Mouse (Mus musculus): ENCODE results near the gene Apbb2. TPM values are rescaled to one million over a fixed set of nuclear protein-coding genes. Genes with fewer than 3 reads are reported as not detected.

The Apbb2 gene
- polyA plus RNA-seq, 1 experiment = 22.6 TPM

DNA sequence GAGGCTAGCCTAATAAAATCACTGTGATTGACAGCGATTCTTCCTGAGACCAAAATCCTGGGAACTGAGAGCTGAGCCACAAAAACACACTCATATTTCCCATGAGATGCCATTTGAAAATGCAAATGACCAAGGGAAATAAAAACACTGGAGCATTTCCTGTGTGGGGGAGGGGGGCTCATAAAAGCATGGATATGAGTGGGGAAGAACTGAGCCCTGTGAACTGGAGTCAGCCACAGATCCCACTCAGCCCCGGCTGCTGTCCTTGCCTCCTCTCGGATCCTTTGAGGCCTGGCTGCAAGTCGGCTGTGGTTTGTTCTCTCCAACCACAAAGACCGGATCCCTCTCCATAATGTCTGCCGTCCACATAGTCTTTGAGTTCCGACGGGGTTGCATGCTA is 91.5 kb downstream of the Apbb2 start:
- H3K4me3 ChIP-seq (ENCODE audit: insufficient read depth, poor library complexity, severe bottlenecking) = no peak overlapping the region
- H3K36me3 ChIP-seq (ENCODE audit: control insufficient read depth, insufficient read depth) = peaks cover 15% of the 10 kb centered on the region
- peaks cover 82% of the 10 kb centered on the region for H3K79me2 ChIP-seq (ENCODE audit: control insufficient read depth, insufficient read depth)
- no peaks in the 10 kb centered on the region for H3K27me3 ChIP-seq (ENCODE audit: control insufficient read depth, insufficient read depth, insufficient read length)
- H3K79me3 ChIP-seq (ENCODE audit: low read depth) = peaks cover 51% of the 10 kb centered on the region
- H3ac ChIP-seq (ENCODE audit: control insufficient read depth, insufficient read length, low read depth) = no peak overlapping the region
- TF ChIP-seq MYOG (IDR thresholded peaks at IDR 0.05; ENCODE audit: control insufficient read depth, extremely low read depth, insufficient read length) (no peak), MAX (IDR thresholded peaks at IDR 0.05) (peak; percentile 35), MYOD1 (IDR thresholded peaks at IDR 0.05; ENCODE audit: control insufficient read depth, insufficient read length, low read depth) (peak; percentile 36)

DNA sequence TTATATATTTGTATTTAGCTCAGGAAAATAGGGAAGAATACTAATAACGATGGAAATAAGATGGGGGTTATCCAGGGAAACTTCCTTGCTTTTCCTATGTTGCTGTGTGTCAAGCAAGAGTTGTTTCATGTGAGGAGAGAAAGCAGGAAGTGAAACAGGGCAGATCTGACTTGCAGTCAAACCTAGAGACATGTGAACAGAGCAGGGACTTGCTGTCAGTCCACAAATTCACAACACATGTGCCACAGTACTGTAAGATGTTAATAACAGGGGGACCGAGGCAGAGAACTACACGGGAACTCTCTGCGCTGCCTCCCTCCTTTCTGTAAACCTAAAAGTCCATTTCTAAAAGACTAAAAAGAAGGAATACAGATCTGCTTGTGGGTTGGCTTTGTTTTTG is 93.6 kb downstream of the Apbb2 start:
- H3K79me2 ChIP-seq (ENCODE audit: control insufficient read depth, insufficient read depth) = peaks cover 82% of the 10 kb centered on the region
- no peaks in the 10 kb centered on the region for H3K27me3 ChIP-seq (ENCODE audit: control insufficient read depth, insufficient read depth, insufficient read length)
- TF ChIP-seq MYOD1 (IDR thresholded peaks at IDR 0.05; ENCODE audit: control insufficient read depth, insufficient read length, low read depth) = no peak
- H3ac ChIP-seq (ENCODE audit: control insufficient read depth, insufficient read length, low read depth) = no peak overlapping the region
- peaks cover 52% of the 10 kb centered on the region for H3K79me3 ChIP-seq (ENCODE audit: low read depth)
- H3K36me3 ChIP-seq (ENCODE audit: control insufficient read depth, insufficient read depth) = peaks cover 7% of the 10 kb centered on the region
- no peak overlapping the region for H3K4me3 ChIP-seq (ENCODE audit: insufficient read depth, poor library complexity, severe bottlenecking)

DNA sequence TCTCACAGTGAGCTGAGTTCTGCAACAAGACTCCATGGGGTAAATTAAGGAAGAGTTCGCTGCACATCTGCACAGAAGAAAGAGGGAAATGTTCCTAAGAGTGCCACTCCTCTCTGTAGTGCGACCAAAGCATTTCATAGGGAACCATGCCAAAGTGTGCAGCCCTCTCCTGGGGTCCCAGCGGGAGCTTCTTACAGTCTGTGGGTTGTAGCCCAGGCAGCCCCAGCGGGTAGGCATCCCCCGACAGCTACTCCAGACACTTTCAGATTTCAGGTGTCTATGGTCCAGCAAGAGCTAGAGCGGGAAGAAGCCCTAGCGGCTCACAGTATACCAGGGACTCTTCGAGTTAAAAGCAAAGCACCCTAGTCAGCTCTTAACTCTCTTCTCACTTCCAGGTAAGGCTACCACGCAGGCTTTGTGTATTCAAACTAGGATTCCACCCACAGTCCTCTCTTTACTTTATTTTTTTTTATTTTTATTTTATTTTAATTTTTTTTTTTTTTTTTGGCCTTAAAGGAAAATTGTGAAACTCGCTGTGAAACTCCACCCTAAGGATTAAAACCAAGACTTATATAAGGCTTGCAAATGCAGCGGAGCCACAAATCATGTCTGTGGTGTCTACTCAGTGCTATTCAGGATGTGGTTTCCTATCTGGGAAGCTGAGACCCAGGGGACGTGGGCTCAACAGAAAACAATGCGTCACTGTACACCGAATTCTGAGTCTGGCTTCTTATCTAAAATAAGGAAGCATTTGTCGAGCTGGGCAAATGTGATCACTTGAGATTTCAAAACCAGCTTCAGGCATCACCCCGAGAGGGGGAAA is 94.7 kb downstream of the Apbb2 start:
- Histone ChIP-seq H3ac (ENCODE audit: control insufficient read depth, insufficient read length, low read depth) (peak overlapping the region; percentile 69), H3K36me3 (ENCODE audit: control insufficient read depth, insufficient read depth) (peaks cover 10% of the 10 kb centered on the region), H3K79me2 (ENCODE audit: control insufficient read depth, insufficient read depth) (peaks cover 82% of the 10 kb centered on the region), H3K4me3 (ENCODE audit: insufficient read depth, poor library complexity, severe bottlenecking) (no peak overlapping the region), H3K79me3 (ENCODE audit: low read depth) (peaks cover 49% of the 10 kb centered on the region), H3K27me3 (ENCODE audit: control insufficient read depth, insufficient read depth, insufficient read length) (no peaks in the 10 kb centered on the region)
- TF ChIP-seq FOSL1 (IDR thresholded peaks at IDR 0.05; ENCODE audit: insufficient read depth, low read length, poor library complexity, severe bottlenecking) (peak; percentile 30), MYOG (IDR thresholded peaks at IDR 0.05; ENCODE audit: control insufficient read depth, extremely low read depth, insufficient read length) (no peak), MYOD1 (IDR thresholded peaks at IDR 0.05; ENCODE audit: control insufficient read depth, insufficient read length, low read depth) (peak; percentile 48), MAX (IDR thresholded peaks at IDR 0.05) (no peak), CEBPB (IDR thresholded peaks at IDR 0.05; ENCODE audit: low read depth) (peak; percentile 74), CTCF (IDR thresholded peaks at IDR 0.05; ENCODE audit: control insufficient read depth, insufficient read depth, insufficient read length) (no peak), USF1 (IDR thresholded peaks at IDR 0.05; ENCODE audit: low read depth) (no peak)

DNA sequence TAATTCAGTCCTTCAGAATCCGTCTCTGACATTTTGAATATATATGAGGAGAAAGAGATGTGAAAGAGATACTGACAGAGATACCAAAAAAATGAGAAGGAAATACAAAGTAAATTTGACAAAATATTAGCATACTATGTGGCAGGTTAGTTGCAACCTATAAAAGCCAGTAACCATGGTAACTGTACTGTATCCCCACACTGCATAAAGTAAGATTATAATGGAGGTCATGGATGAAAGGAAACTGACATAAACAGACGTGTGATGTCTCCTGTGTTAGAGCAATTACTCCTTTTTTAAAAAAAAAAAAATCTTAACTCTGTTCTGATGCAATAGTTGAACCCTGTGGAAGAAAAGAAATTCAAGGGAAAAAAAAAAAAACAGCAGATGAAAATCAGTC is 97.3 kb downstream of the Apbb2 start:
- peaks cover 16% of the 10 kb centered on the region for H3K36me3 ChIP-seq (ENCODE audit: control insufficient read depth, insufficient read depth)
- no peak overlapping the region for H3K4me3 ChIP-seq (ENCODE audit: insufficient read depth, poor library complexity, severe bottlenecking)
- no peak overlapping the region for H3ac ChIP-seq (ENCODE audit: control insufficient read depth, insufficient read length, low read depth)
- H3K27me3 ChIP-seq (ENCODE audit: control insufficient read depth, insufficient read depth, insufficient read length) = no peaks in the 10 kb centered on the region
- H3K79me3 ChIP-seq (ENCODE audit: low read depth) = peaks cover 59% of the 10 kb centered on the region
- TF ChIP-seq FOSL1 (IDR thresholded peaks at IDR 0.05; ENCODE audit: insufficient read depth, low read length, poor library complexity, severe bottlenecking) (no peak), CEBPB (IDR thresholded peaks at IDR 0.05; ENCODE audit: low read depth) (no peak), MAX (IDR thresholded peaks at IDR 0.05) (no peak), MYOD1 (IDR thresholded peaks at IDR 0.05; ENCODE audit: control insufficient read depth, insufficient read length, low read depth) (no peak), CTCF (IDR thresholded peaks at IDR 0.05; ENCODE audit: control insufficient read depth, insufficient read depth, insufficient read length) (no peak)
- H3K79me2 ChIP-seq (ENCODE audit: control insufficient read depth, insufficient read depth) = peaks cover 90% of the 10 kb centered on the region

DNA sequence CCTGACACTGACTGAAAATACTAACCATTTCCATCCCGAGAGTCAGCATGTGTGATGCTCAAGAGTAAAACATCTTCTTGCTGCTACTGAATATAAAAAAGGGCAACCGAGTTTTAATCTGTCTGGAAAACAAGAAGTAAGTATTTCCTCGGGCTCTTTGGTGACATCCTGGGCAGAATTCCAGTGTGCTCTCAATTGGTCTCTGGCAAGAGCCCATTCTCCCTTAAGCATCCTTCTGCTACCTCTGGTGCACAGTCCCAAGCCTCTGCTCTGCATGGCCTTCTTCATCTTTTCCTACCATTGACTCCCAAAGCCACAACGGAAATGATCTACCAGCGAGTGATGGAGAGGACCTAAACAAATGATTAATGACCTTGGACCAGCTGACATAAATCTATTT is 99.1 kb downstream of the Apbb2 start:
- H3K36me3 ChIP-seq (ENCODE audit: control insufficient read depth, insufficient read depth) = peaks cover 20% of the 10 kb centered on the region
- H3ac ChIP-seq (ENCODE audit: control insufficient read depth, insufficient read length, low read depth) = no peak overlapping the region
- no peak overlapping the region for H3K4me3 ChIP-seq (ENCODE audit: insufficient read depth, poor library complexity, severe bottlenecking)
- H3K79me2 ChIP-seq (ENCODE audit: control insufficient read depth, insufficient read depth) = peaks cover 91% of the 10 kb centered on the region
- H3K79me3 ChIP-seq (ENCODE audit: low read depth) = peaks cover 60% of the 10 kb centered on the region
- no peaks in the 10 kb centered on the region for H3K27me3 ChIP-seq (ENCODE audit: control insufficient read depth, insufficient read depth, insufficient read length)
- TF ChIP-seq MYOG (IDR thresholded peaks at IDR 0.05; ENCODE audit: control insufficient read depth, extremely low read depth, insufficient read length) = no peak
- no peak for TF ChIP-seq FOSL1 (IDR thresholded peaks at IDR 0.05; ENCODE audit: insufficient read depth, low read length, poor library complexity, severe bottlenecking)
- no peak for TF ChIP-seq MYOD1 (IDR thresholded peaks at IDR 0.05; ENCODE audit: control insufficient read depth, insufficient read length, low read depth)
- no peak for TF ChIP-seq MAX (IDR thresholded peaks at IDR 0.05)
- no peak for TF ChIP-seq CTCF (IDR thresholded peaks at IDR 0.05; ENCODE audit: control insufficient read depth, insufficient read depth, insufficient read length)

DNA sequence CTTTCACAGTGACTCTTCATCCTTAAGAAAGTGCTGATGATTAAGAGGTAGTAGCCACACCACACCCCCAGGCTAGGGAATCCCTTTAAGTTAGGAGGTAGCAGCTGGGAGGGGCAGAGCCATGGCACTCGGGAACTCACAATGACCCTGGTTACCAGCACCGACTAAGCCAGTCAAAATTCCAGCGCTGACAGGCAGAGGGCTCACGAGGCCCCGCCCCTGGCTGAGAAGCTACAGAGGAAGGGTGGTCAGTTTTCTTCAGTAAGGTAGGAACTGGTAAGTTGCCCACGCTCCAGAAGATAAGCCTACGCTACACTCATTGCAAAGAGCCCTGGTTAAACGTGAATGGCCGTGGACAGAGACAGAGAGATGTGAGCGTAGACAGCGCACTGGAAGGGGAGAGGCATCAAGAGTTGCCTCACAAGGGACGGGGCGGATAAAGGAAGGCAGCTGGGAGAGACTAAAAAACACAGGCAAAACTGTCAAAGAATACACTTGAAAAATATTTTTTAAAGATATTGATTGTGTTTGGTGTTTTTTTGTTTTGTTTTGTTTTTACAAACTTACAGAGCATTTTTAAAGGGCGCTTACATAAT is 100.1 kb downstream of the Apbb2 start:
- H3K4me3 ChIP-seq (ENCODE audit: insufficient read depth, poor library complexity, severe bottlenecking) = no peak overlapping the region
- peaks cover 20% of the 10 kb centered on the region for H3K36me3 ChIP-seq (ENCODE audit: control insufficient read depth, insufficient read depth)
- TF ChIP-seq USF1 (IDR thresholded peaks at IDR 0.05; ENCODE audit: low read depth) (no peak), CTCF (IDR thresholded peaks at IDR 0.05; ENCODE audit: control insufficient read depth, insufficient read depth, insufficient read length) (no peak), FOSL1 (IDR thresholded peaks at IDR 0.05; ENCODE audit: insufficient read depth, low read length, poor library complexity, severe bottlenecking) (no peak), MAX (IDR thresholded peaks at IDR 0.05) (no peak)
- H3ac ChIP-seq (ENCODE audit: control insufficient read depth, insufficient read length, low read depth) = no peak overlapping the region
- H3K27me3 ChIP-seq (ENCODE audit: control insufficient read depth, insufficient read depth, insufficient read length) = no peaks in the 10 kb centered on the region
- peaks cover 65% of the 10 kb centered on the region for H3K79me3 ChIP-seq (ENCODE audit: low read depth)
- H3K79me2 ChIP-seq (ENCODE audit: control insufficient read depth, insufficient read depth) = peaks cover 97% of the 10 kb centered on the region
